Mouse (Mus musculus) heart, postnatal 14 days (tissue): ENCODE measurements around the gene Plcd3. TPM values are rescaled to one million over a fixed set of nuclear protein-coding genes. Genes with fewer than 3 reads are reported as not detected.

Source experiments
- DNase-seq, 2 experiments: peaks; one replicate each; pipeline ENCODE4 v3.0.0; 2021 to 2022
- intact Hi-C: fragments of 180-260 bp; cut with DNase I; formaldehyde crosslinking; loops from one replicate; pipeline ENCODE4 v1.15.1; 2025
- long read RNA-seq, 2 experiments: library from polyadenylated mRNA; stranded (forward); transcript quantifications; one replicate each; pipeline ENCODE4 v2.0.0; 2021
- total RNA-seq, 2 experiments: library from RNA; stranded (reverse); gene quantifications; 2 replicates each; pipeline ENCODE4 v1.2.3; 2021

The Plcd3 gene
- 10 to 100 TPM; 19.4 to 20.9 TPM for total RNA-seq
- long read RNA-seq, experiment 1, partial matches to known transcripts: 10 of 11 reads
- long read RNA-seq, experiment 1, other reads (novel, unspliced or antisense): 1 of 11 reads
- long read RNA-seq, experiment 2, partial matches to known transcripts: 8 of 10 reads
- long read RNA-seq, experiment 2, other reads (novel, unspliced or antisense): 2 of 10 reads

DNA sequence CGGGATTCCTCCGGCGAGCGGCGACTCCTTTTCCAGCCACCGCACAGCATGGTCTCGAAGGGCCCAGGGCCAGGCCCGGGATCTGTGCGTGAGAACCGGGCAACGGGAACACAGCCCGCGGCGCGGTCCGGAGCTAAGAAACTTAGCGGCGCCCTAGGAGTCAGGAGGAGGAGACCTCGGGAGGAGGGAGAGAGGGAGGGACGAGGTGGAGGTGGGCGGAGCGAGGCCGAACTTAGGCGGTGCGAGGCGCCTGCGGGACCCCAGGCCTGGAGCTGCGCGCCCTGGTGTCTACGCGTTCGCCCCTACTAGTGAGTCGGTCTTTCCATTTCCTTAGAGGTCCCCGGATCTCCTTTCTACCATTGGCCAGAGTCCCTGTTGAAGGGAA, at the start of gene Plcd3, which contains the start of gene Acbd4:
Gene Plcd3, minus strand, starts transcription at position 178 of the 385 bp plus-strand sequence.
Gene Acbd4, plus strand, starts transcription at position 202 of the 385 bp plus-strand sequence.
- intact Hi-C loops: no loop called here
- DNase-seq: peak; percentile 86 to 87

DNA sequence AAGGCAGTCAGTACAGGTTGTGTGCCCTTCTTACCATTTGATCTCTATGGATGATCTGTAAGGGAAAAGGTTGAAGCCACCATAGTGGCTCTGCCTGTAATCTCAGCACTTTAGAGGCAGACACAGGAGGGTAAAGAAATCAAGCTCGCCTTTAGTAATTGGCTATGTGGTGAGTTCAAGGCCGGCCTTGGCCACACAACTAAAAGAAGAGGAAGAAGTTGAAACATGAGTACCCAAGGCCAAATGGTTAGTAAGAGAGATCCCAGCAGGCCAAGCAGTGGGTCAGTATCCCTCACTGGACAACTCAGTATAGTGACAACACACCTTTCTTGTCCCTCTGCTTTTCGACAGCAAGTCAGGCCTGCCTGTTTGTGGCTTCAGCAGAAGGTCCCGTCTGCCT, 48.3 kb upstream of the Plcd3 start:
- DNase-seq: no peak
- intact Hi-C loops: loop anchor here (10.0 kb wide), 1 partner anchor 245 kb away; the partner anchor contains the start of gene Gfap

DNA sequence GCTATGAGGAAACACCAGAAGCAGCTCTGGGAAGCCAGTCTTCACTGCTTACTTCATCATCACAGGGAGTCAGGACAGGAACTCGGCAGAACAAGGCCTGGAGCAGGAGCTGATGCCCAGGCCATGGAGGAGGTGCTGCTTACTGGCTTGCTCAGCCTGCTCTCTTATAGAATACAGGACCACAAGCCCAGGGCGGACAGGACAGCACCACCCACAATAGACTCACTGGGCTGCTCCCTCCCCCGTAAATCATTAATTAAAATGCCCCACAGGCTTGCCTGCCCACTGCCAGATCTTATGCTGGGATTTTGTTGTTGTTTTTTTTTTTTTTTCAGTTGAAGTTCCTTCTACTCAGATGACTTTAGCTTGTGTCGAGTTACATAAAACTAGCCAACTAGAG, 46.3 kb upstream of the Plcd3 start:
- no peak for DNase-seq
- intact Hi-C loops: no loop called here

DNA sequence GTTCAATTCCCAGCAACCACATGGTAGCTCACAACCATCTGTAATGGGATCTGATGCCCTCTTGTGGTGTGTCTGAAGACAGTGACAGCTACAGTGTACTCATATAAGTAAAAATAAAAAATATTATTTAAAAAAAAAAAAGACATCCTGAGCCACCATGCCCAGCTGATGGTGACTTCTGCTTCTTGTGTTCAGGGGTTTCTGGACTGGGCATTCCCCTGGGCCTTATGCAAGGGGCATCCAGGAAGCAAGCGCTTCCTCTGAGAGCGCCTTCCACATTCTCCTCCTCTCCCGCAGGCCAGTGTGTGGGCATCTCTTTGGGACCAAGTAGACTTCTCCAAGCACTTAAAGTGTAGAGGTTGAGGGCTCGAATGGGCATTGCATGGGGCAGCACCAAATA, 44.9 kb upstream of the Plcd3 start:
- intact Hi-C loops: no loop called here
- DNase-seq: no peak

DNA sequence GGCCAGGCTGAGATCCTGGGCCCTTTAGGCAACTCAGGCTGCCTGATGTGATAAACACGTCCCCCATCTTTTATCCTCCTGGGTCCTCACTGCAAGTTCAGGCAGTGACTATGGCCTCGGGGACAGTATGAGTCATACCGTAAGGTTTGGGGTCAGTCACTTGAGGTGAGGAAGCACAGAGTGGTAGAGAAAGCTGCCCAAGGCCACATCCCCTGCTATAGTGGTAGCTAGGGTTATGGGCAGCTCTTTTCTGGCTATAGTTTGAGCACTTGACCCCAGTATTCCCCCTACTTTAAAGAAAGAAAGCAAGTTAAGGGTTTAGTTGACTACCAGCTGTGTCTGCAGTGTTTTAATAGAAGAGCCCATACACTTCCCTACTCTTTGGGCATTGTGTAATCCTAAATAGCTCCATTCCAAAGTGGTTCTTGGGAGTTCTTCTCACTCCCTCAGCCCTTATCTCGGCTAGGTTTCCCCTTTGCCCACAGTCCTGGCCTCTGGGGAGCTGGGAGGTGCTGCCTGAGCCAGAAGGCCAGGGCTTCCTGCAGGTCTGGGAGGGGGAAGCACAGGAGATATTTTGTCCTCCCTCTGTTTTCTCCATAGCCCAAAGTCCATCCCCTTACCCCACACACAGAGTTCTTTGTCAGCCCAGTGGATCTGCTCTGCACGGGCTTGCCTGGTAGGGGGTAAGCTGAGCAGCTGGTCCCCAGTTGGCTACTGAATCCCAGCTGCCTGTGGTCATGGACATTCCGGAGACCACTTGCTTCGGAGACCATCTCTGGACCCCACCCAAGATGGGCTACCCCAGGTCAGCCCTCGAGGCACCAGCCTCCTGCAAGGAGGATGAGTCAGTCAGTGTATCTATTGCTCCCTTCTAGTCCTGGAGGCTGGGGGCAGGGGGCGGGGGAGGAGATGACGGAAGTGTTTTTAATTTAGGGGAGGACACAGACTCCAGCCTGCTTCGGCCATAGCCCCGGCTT, 43.1 kb upstream of the Plcd3 start:
- intact Hi-C loops: no loop called here
- no peak for DNase-seq

DNA sequence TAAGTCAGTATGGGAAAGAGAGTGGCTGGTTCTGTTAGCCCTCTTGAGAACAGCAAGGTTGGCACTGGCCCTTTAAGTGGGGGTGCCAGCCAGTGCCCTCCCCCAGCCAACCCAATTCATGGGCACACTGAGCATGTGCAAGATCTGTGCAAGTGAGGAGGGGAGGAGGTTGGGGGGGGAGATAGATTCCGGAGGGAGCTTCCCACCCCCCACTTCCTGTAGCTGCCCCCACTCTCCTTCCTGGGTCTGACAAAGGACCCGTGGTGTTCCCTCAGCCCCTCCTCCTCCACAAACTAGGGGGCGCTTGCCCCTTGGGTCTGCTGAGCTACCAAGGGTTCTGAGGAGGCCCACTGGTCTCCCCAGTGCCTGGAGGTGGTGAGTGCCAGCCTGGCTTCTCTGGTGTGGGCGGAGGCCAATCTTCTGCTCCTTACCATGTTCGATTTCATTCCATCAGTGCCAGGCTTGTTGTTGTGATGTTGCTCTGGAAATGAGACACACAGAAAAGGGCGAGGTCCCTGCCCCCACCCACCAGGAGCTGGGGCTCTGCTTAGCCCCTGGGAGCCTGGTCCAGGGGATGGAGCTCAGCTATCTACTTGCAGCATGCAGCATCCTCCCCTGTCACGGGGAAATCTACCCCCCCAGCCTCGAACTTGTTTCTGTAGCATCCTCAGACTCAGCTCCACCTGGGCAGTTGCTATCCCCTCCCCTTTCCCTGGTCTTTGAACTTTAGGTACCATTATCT, 41.2 kb upstream of the Plcd3 start:
- DNase-seq: peak; percentile 46 to 64

DNA sequence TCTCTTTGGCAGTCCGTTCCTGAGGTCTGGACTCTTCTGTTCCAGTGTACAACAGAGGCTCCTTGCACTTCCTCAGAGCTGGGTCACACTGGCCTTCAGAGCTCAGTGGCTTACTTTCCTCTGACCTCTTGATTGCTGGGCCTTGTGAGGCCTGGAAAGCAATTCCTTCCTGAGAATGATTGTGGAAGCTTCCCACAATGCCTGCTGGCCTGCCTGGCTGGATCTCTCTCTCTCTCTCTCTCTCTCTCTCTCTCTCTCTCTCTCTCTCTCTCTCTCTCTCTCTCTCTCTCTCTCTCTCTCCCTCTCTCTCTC, 40.4 kb upstream of the Plcd3 start:
- DNase-seq: peak in 1 of 2 experiments; percentile 44
- intact Hi-C loops: no loop called here

More for the DNA sequence above, 41.2 kb upstream of the Plcd3 start:
- intact Hi-C loops: no loop called here

DNA sequence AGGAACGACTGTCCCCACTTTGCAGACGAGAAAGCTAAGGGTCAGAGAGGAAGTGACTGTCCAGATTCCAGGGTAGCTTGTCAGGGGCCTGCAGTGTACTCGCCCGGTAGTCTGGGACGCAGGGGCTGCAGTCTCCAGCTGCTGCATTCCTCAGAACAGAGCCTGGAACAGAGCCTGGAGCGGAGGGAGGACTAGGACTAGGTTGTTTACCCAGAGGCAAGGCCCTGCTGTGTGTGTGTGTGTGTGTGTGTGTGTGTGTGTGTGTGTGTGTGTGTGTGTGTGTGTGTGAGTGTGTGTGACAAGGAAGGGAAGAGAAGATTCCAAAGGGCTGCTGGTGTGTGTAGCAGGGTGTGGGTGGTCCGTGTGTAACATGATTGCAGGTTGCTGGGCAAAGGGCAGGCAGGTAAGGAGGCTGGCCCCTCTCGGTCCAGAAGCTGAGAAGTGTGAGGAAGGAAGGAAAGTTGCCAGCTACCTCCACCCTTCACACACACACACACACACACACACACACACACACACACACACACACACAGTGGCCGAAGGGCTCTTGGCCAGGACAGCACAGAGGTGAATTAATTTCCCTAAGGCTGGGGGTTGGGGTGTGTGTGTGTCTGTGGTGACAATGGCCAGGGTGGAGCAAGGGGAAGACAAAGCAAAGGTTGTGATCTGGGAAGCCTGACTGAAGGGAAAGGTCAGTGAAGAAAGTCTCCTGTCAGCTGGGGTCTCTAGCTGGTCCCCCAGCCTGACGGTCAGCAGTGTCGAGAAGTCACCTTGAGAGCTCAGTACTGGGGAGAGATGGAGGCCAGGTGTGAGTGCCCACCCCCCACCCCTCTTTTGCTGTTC, 39.9 kb upstream of the Plcd3 start:
- intact Hi-C loops: no loop called here
- peak; percentile 76 to 81 for DNase-seq

DNA sequence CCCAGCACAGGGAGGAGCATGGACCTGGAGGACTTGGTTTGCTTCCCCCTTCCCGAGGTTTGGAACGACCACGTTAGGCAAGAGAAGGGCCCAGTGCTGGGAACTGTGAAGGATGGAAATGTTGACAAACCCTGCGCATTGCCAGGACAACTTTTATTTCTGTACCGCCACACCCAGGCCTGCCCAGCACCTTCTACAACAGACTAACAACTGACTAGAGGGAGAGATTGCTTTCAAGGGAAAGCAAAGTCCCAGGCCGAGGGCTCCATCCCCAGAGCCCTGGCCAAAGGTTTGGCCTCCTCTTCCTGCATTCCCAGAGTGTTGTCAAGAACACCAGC, 39.3 kb upstream of the Plcd3 start:
- no peak for DNase-seq
- intact Hi-C loops: no loop called here

DNA sequence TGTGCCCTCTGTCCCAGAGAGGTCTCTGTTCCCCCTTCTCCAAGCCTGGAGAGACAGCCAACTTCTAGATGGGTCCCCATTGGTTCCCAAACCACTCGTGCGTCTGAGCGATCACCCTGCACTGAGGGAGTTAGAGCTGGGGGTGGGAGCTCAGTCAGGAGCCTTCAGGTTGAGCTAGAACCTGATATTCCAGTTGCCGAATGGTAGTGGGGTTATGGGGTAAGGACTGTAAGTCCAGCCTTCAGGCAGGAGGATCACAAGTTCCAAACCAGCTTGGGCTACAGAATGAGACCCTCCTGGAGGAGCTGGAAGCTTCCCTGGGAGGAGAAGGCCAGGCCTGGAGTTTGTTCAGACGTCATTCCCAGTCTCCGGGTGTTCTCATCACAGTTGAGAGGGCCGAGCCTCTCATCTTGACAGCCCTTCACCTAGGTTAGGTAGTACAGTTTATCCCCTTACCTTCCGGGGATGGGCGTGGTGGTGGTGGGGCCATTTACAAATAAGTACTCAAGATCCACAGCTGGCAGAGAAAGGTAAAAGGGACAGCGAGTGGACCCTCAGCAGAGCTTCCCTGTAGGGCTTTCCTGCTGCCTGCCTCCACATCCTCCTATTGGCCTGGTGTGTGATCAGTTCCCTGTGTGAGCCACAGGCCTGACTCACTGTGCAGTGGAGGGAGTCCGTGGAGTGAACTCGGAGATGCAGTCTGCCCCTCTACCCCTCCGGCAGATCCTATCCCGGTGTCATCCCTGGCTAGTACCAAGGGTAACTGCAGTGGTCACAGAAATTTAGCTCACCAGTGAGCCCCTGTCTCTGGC, 38.7 kb upstream of the Plcd3 start:
- intact Hi-C loops: no loop called here
- no peak for DNase-seq

DNA sequence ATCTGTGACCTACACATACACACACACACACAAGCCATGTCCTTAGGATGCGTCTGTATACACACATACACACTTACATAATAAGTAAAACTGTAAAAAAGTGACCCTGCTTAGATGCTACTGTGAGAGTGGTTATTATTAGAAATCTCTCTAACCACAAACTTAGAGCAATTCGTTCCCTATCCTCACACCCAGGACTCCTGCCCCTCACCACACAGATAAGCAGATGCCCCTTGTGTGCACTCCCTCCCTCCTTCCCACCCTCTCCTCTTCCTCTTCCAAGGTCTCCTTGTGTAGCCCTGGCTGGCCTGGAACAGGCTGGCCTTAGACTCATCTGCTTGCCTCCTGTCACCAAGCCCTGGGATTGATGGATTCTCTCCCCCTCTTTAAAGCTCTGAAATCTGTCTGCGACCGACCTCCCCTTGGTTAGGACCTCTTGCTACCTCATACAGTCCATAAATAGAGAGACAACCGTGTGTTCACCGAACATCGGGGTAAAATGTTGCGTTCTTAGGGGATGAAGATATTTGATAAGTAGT, 34.6 kb upstream of the Plcd3 start:
- no peak for DNase-seq
- intact Hi-C loops: no loop called here

DNA sequence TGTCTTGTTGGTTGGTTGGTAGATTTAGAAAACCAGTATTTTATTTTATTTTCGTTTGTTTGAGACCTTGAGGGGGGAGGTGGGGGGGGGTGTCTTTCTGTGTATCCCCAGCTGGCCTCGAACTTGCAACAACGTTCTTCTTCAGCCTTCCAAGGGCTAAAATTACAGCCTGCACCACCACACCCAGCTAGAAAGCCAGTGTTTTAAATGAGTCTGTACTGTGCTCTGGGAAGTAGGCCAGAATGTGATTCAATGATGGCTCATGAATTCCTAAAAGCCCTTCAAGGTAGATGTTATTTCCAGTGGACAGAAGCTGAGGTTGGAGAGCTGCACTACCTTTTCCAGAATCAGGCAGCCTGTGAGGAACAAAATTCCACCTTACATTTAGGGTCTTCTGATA, 32.8 kb upstream of the Plcd3 start:
- intact Hi-C loops: no loop called here
- DNase-seq: no peak

DNA sequence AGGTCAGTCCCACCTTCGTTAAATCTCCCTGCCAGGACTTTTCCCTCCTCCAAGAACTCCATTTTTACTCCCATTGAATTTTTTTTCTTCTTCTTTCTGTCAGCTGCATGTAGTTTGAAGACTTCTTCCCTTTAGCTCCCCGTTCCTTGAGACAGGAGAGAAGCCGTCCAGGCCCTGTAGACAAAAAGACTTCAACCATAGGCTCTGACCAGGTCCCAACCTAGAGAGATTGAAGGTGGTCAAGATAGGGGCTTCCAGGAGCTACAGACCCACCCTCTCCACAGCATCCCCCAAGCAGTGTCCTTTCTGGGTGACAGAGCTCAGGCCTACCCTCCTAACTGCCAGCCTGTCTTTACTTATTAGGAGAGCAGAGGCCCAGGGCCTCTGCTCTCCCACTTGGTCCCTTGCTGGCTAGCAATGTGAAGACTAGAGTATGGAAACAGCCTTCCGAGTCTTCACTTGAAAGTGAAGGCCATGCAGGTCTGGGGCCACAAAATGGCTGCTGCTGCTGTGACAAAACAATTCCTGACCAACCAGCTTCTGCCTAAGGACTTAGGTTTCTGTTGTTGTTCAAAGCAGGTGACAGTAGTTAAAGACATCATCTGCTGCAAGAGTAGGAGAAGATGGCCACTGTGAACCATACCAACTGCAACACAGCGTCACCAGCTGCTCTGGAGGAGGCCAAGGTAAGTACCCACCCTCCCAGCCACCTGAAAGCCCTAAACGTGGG, 32.2 kb upstream of the Plcd3 start:
- intact Hi-C loops: no loop called here

DNA sequence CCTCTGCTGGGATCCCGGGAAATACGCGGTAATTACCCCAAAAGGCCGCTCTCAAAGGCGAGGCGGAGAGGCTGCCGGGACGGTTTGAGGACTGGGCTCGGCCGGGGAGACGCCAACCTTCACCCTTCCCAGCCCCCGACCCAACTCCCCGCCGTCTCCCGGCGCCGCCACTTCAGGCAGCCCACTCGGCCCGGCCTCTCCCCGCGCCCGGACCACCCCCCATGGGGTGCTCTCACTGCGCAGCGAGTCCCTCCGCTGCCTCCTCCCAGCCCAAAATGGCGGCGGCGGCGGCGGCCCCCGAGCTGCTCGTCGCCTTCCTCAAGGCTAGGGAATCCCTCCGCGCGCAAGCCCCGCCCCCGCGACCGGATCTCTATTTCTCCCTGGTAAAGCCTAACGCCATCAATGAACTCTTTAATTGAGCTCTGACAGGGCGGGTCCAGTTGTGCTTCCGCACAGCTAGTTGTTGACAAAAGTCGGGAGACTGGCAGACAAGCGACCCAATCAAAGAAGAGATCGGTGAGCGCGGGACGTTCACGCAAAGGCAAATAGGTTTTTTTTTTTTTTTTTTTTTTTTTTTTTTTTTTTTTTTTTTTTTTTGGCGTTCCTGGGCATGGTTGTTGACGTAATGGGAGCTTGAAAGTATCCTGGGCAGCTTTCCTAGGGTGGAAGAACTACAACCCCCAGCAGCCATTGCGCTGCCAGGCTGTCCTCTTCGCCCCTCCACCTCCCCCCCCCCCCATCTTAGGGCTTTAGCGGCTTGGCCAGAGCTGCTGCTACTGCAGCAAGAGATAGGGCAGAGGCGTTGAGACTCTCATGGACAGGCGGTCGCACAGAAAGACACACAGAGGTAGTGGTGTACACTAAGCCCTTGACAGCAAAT, 31.4 kb upstream of the Plcd3 start:
- intact Hi-C loops: loop anchor here (1.0 kb wide), 1 partner anchor 16 kb away; no protein-coding TSS in a partner anchor
- DNase-seq: peak; percentile 100

More for the DNA sequence above, 32.2 kb upstream of the Plcd3 start:
- no peak for DNase-seq

DNA sequence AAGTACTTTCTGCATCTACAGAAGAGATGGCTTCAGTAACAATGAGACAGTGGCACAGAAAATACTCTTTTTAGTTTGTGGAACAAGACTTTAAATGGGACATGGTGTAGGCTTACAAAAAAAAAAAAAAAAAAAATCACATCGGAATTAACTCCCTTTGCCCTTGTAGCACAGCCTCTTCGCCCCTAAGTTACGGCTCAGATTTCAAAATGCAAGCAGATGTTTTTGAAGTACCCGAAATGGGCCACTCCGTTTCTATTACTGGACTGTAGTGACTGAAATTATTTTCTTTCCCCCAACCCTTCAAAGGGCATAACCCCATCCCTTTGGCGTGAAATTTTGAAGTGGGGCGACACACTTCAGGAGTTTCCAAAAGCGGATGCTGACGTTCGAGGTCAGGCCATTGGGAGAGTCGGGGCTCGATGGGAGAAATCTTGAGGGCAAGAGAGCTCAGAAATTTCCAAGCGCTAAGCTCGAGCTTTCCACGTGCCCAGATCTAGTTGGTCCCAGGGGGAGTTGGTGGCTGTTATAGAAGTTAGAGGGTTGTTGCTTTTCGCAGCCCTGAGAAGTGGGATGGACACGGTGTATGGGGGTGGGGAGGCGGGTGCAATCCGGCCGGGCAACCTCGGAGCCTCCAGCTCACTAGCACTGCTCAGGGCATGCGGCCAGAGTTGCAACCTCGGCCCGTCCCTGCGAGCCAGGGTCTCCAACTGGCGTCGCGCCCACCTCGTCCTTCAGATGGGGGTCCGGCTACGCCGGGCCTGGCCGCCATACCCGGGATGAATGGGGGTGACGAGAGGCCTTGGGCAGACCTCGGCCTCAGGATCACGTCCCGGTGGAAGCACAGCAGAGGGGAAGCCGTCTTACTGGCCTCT, 30.5 kb upstream of the Plcd3 start, which contains the start of gene Hexim2:
Gene Hexim2, plus strand, starts transcription at position 729 of the 875 bp plus-strand sequence.
- peak; percentile 71 to 72 for DNase-seq
- intact Hi-C loops: loop anchor here (1.0 kb wide), 1 partner anchor 15 kb away; no protein-coding TSS in a partner anchor

DNA sequence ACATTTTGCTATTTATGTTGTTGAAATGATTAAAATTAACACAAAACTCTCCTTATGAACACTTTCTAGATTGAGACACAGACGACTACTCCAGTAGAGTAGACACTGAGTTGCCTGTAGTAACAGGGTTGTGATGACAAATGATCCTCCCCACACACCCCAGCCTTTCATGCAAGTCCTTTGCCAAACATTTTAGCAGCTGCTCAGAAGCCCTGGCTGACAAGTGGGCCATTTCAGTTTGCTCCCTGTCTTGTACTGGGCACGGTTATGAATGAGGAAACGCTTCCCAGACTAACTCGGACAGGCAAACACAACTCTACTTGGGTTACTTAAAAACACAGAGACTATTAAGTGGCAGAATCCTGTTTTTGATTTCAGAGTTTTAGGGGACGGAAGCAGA, 18.9 kb upstream of the Plcd3 start:
- intact Hi-C loops: no loop called here
- no peak for DNase-seq
